Mouse (Mus musculus): ENCODE measurements around the gene Hnrnpab.

GRCm38 (mm10) chr11:51615129-51615528 is 8.5 kb upstream of the Hnrnpab start:
- TF ChIP-seq CTCF (IDR thresholded peaks at IDR 0.05; ENCODE audit: low read depth) (no peak), EP300 (optimal IDR thresholded peaks at IDR 0.05) (no peak)

All from stomach, postnatal 0 days (tissue).